Mouse (Mus musculus) B cell, adult 2 months (primary cell): ENCODE results near the gene 4921511C20Rik.

ENCODE experiments used
- DNase-seq, 2 experiments: peaks; one replicate each; pipeline ENCODE4 v3.0.0; 2022

The 4921511C20Rik gene

GRCm38 (mm10) chrX:127393993-127394392 is at the start of gene 4921511C20Rik:
Gene 4921511C20Rik (plus strand): TSS chrX:127394293.
- no peak for DNase-seq
